Mouse (Mus musculus) MEL (cell line): ENCODE data around the gene Atp12a.

ENCODE experiments used
- CTCF ChIP-seq, 3 experiments: IDR thresholded peaks in 2 of 3; conservative IDR thresholded peaks in 1 of 3; 2 replicates each; pipeline ENCODE4 v1.5.1; 2011 to 2012; ENCODE audit warnings: low read length in 3 of 3, low read depth in 2 of 3, mild to moderate bottlenecking in 2 of 3, improper control_type of control experiment in 1 of 3, inconsistent platforms in 1 of 3, mixed read lengths in 1 of 3, moderate library complexity in 1 of 3; ENCODE audit not compliant: control insufficient read depth in 1 of 3, insufficient read depth in 1 of 3, poor library complexity in 1 of 3, severe bottlenecking in 1 of 3
- EP300 ChIP-seq, 2 experiments: IDR thresholded peaks; 2 replicates each; pipeline ENCODE4 v1.6.1; 2011; ENCODE audit warnings: improper control_type of control experiment in 2 of 2, low read length in 2 of 2, low read depth in 1 of 2, mild to moderate bottlenecking in 1 of 2
- HCFC1 ChIP-seq: IDR thresholded peaks from 2 replicates; pipeline ENCODE4 v1.6.1; 2012; ENCODE audit warnings: low read depth, mild to moderate bottlenecking, inconsistent platforms, low read length, improper control_type of control experiment, moderate library complexity
- NRF1 ChIP-seq: IDR thresholded peaks from 2 replicates; pipeline ENCODE4 v1.6.1; 2014; ENCODE audit warnings: low read depth, mild to moderate bottlenecking, inconsistent platforms, low read length, improper control_type of control experiment, moderate library complexity; ENCODE audit not compliant: poor library complexity, insufficient read depth, severe bottlenecking
- POLR2A ChIP-seq, 2 experiments: IDR thresholded peaks; 2 replicates each; pipeline ENCODE4 v1.6.1; 2011 to 2012; ENCODE audit warnings: low read length in 2 of 2, mild to moderate bottlenecking in 2 of 2, control low read depth in 1 of 2, improper control_type of control experiment in 1 of 2, low read depth in 1 of 2, moderate library complexity in 1 of 2; ENCODE audit not compliant: control insufficient read depth in 1 of 2, insufficient read depth in 1 of 2, poor library complexity in 1 of 2
- RCOR1 ChIP-seq: IDR thresholded peaks from 2 replicates; pipeline ENCODE4 v1.6.1; 2012; ENCODE audit warnings: low read depth, mild to moderate bottlenecking, inconsistent platforms, low read length, improper control_type of control experiment

- TF ChIP-seq CTCF (IDR thresholded peaks at IDR 0.05 in 2 of 3, conservative IDR thresholded peaks at IDR 0.05 in 1 of 3; ENCODE audit: control insufficient read depth in 1 of 3, insufficient read depth in 1 of 3, low read depth in 2 of 3, low read length in 3 of 3, poor library complexity in 1 of 3, severe bottlenecking in 1 of 3) (no peak), HCFC1 (no peak), POLR2A (IDR thresholded peaks at IDR 0.05; ENCODE audit: control insufficient read depth in 1 of 2, insufficient read depth in 1 of 2, low read depth in 1 of 2, low read length in 2 of 2, poor library complexity in 1 of 2) (no peak), EP300 (IDR thresholded peaks at IDR 0.05; ENCODE audit: low read depth in 1 of 2, low read length in 2 of 2) (no peak), RCOR1 (no peak), NRF1 (no peak)
These were observed 25.9 kb upstream of the Atp12a start for GRCm38 (mm10) chr14:56338882-56339442.
